Mouse (Mus musculus): ENCODE measurements around the gene Cemip. TPM values are rescaled to one million over a fixed set of nuclear protein-coding genes. Genes with fewer than 3 reads are reported as not detected.

Gene Cemip
- polyA plus RNA-seq, 1 experiment = 7.0 TPM

- Histone ChIP-seq H3K4me3 (ENCODE audit: control insufficient read depth, low read depth, low read length) (no peak overlapping the region), H3K27ac (ENCODE audit: control insufficient read depth, insufficient read depth, low read depth, low read length) (no peak overlapping the region), H3K36me3 (ENCODE audit: control insufficient read depth, insufficient read depth, low read length) (no peaks in the 10 kb centered on the region), H3K27me3 (ENCODE audit: control insufficient read depth, insufficient read depth, low read length) (no peaks in the 10 kb centered on the region), H3K4me1 (ENCODE audit: control insufficient read depth, insufficient read depth, low read length) (no peaks in the 10 kb centered on the region)
- TF ChIP-seq POLR2A (IDR thresholded peaks at IDR 0.05; ENCODE audit: control insufficient read depth, low read depth, low read length) (no peak), CTCF (IDR thresholded peaks at IDR 0.05; ENCODE audit: control insufficient read depth, insufficient read depth, insufficient replicate concordance, low read depth, low read length) (no peak)
Measured at GRCm38 (mm10) chr7:84096501-84096900, 10.2 kb upstream of the Cemip start.

GRCm38 (mm10) chr7:84090793-84091192, 4.5 kb upstream of the Cemip start:
- no peaks in the 10 kb centered on the region for H3K36me3 ChIP-seq (ENCODE audit: control insufficient read depth, insufficient read depth, low read length)
- TF ChIP-seq POLR2A (IDR thresholded peaks at IDR 0.05; ENCODE audit: control insufficient read depth, low read depth, low read length) = no peak
- TF ChIP-seq CTCF (IDR thresholded peaks at IDR 0.05; ENCODE audit: control insufficient read depth, insufficient read depth, insufficient replicate concordance, low read depth, low read length) = no peak
- H3K27ac ChIP-seq (ENCODE audit: control insufficient read depth, insufficient read depth, low read depth, low read length) = no peak overlapping the region
- H3K4me3 ChIP-seq (ENCODE audit: control insufficient read depth, low read depth, low read length) = no peak overlapping the region
- no peaks in the 10 kb centered on the region for H3K27me3 ChIP-seq (ENCODE audit: control insufficient read depth, insufficient read depth, low read length)
- no peaks in the 10 kb centered on the region; the same call in 1 of the 2 replicates for H3K4me1 ChIP-seq (ENCODE audit: control insufficient read depth, insufficient read depth, low read length)

DNA sequence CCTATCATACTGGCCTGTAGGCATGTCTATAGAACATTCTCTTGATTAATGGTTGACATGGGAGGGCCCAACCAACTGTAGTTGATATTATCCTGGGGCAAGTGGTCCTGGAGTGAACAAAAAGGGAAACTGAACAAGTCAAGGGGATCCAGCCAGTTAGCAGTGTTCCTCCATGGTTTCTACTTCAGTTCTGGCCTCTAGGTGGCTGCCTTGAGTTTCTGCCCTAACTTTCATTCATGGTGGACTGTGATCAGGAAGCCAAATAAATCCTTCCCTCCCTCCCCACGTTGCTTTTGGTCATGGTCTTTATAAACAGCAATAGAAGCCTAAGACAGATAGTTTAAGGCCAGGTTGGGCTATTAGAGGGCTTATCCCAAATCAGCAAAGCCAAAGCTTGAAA, 3.5 kb upstream of the Cemip start:
- Histone ChIP-seq H3K4me1 (ENCODE audit: control insufficient read depth, insufficient read depth, low read length) (peaks cover 7% of the 10 kb centered on the region), H3K36me3 (ENCODE audit: control insufficient read depth, insufficient read depth, low read length) (no peaks in the 10 kb centered on the region), H3K27me3 (ENCODE audit: control insufficient read depth, insufficient read depth, low read length) (no peaks in the 10 kb centered on the region), H3K4me3 (ENCODE audit: control insufficient read depth, low read depth, low read length) (no peak overlapping the region), H3K27ac (ENCODE audit: control insufficient read depth, insufficient read depth, low read depth, low read length) (no peak overlapping the region)
- TF ChIP-seq CTCF (IDR thresholded peaks at IDR 0.05; ENCODE audit: control insufficient read depth, insufficient read depth, insufficient replicate concordance, low read depth, low read length) = no peak
- no peak for TF ChIP-seq POLR2A (IDR thresholded peaks at IDR 0.05; ENCODE audit: control insufficient read depth, low read depth, low read length)

GRCm38 (mm10) chr7:84088971-84089370, 2.7 kb upstream of the Cemip start:
- TF ChIP-seq CTCF (IDR thresholded peaks at IDR 0.05; ENCODE audit: control insufficient read depth, insufficient read depth, insufficient replicate concordance, low read depth, low read length) (peak; percentile 47; the same call in 1 of the 2 replicates), POLR2A (IDR thresholded peaks at IDR 0.05; ENCODE audit: control insufficient read depth, low read depth, low read length) (no peak)
- Histone ChIP-seq H3K27ac (ENCODE audit: control insufficient read depth, insufficient read depth, low read depth, low read length) (no peak overlapping the region), H3K27me3 (ENCODE audit: control insufficient read depth, insufficient read depth, low read length) (no peaks in the 10 kb centered on the region)

GRCm38 (mm10) chr7:84088191-84088590, 1.9 kb upstream of the Cemip start:
- no peak overlapping the region for H3K27ac ChIP-seq (ENCODE audit: control insufficient read depth, insufficient read depth, low read depth, low read length)
- peaks cover 7% of the 10 kb centered on the region for H3K4me1 ChIP-seq (ENCODE audit: control insufficient read depth, insufficient read depth, low read length)
- no peak overlapping the region for H3K4me3 ChIP-seq (ENCODE audit: control insufficient read depth, low read depth, low read length)
- TF ChIP-seq CTCF (IDR thresholded peaks at IDR 0.05; ENCODE audit: control insufficient read depth, insufficient read depth, insufficient replicate concordance, low read depth, low read length) (no peak), POLR2A (IDR thresholded peaks at IDR 0.05; ENCODE audit: control insufficient read depth, low read depth, low read length) (no peak)
- no peaks in the 10 kb centered on the region for H3K27me3 ChIP-seq (ENCODE audit: control insufficient read depth, insufficient read depth, low read length)
- H3K36me3 ChIP-seq (ENCODE audit: control insufficient read depth, insufficient read depth, low read length) = no peaks in the 10 kb centered on the region

More at GRCm38 (mm10) chr7:84088971-84089370, 2.7 kb upstream of the Cemip start:
- Histone ChIP-seq H3K4me1 (ENCODE audit: control insufficient read depth, insufficient read depth, low read length) (peaks cover 7% of the 10 kb centered on the region), H3K36me3 (ENCODE audit: control insufficient read depth, insufficient read depth, low read length) (no peaks in the 10 kb centered on the region), H3K4me3 (ENCODE audit: control insufficient read depth, low read depth, low read length) (no peak overlapping the region)

DNA sequence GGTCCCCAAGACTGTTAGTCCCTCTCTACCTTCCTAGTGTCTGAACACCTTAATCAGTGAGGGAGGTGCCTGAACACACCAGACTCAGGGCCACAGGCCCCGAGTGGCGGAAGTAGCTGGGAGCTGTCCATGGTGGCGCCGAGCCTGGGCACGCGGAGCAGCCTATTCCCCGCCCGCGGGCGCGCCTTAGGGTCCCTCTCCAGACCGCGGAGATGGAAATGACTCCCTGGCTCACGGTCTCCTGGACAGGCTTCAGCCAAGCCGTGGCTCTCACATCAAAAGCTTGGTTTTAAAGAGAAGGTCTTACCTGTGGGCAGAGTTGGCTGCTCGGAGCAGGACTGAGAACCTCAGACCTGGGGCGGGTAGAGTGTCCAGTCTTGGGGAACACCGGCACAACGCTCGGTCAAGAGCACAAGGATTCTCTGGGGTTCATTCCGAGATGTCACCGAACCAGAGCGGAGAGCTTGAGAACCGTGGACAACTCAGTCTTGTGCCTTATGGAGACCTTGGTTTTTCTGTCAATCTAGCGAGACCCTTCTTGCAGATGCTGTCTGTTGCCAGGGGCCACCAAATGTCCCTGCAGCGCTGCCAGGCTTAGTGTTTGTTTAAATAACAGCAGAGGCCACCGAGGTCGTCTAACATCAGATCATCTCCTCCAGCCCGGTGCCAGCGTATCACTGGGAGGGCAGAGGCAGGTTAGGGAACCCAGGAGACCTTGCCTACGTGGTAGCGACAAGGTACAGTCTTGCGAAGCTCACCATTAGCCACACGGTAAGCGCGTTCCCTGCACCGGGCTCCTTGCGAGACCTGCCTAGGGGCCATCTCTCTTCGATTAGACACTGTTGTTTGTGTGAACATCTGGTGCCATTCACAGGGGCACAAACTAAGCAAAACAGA, 1.0 kb downstream of the Cemip start:
- no peaks in the 10 kb centered on the region for H3K36me3 ChIP-seq (ENCODE audit: control insufficient read depth, insufficient read depth, low read length)
- H3K4me1 ChIP-seq (ENCODE audit: control insufficient read depth, insufficient read depth, low read length) = peaks cover 7% of the 10 kb centered on the region
- no peak overlapping the region for H3K4me3 ChIP-seq (ENCODE audit: control insufficient read depth, low read depth, low read length)
- no peak overlapping the region for H3K27ac ChIP-seq (ENCODE audit: control insufficient read depth, insufficient read depth, low read depth, low read length)
- no peaks in the 10 kb centered on the region for H3K27me3 ChIP-seq (ENCODE audit: control insufficient read depth, insufficient read depth, low read length)
- TF ChIP-seq POLR2A (IDR thresholded peaks at IDR 0.05; ENCODE audit: control insufficient read depth, low read depth, low read length) (no peak), CTCF (IDR thresholded peaks at IDR 0.05; ENCODE audit: control insufficient read depth, insufficient read depth, insufficient replicate concordance, low read depth, low read length) (no peak)

- Histone ChIP-seq H3K36me3 (ENCODE audit: control insufficient read depth, insufficient read depth, low read length) (no peaks in the 10 kb centered on the region), H3K4me3 (ENCODE audit: control insufficient read depth, low read depth, low read length) (no peak overlapping the region), H3K27ac (ENCODE audit: control insufficient read depth, insufficient read depth, low read depth, low read length) (no peak overlapping the region), H3K4me1 (ENCODE audit: control insufficient read depth, insufficient read depth, low read length) (no peaks in the 10 kb centered on the region), H3K27me3 (ENCODE audit: control insufficient read depth, insufficient read depth, low read length) (no peaks in the 10 kb centered on the region)
- no peak for TF ChIP-seq CTCF (IDR thresholded peaks at IDR 0.05; ENCODE audit: control insufficient read depth, insufficient read depth, insufficient replicate concordance, low read depth, low read length)
- no peak for TF ChIP-seq POLR2A (IDR thresholded peaks at IDR 0.05; ENCODE audit: control insufficient read depth, low read depth, low read length)
Measured at GRCm38 (mm10) chr7:84077257-84078013, 8.9 kb downstream of the Cemip start.
